Mouse (Mus musculus): ENCODE results near the gene Fut2.

The Fut2 gene

GRCm38 (mm10) chr7:45666161-45666560, at the start of gene Fut2:
Fut2 (minus strand) TSS chr7:45666394.
- no peak for DNase-seq (ENCODE audit: low spot score)

- peak; percentile 96 for DNase-seq (ENCODE audit: low spot score)
Observed at GRCm38 (mm10) chr7:45715090-45715708, 49.0 kb upstream of the Fut2 start, which contains the start of gene Rpl18. Rpl18 (plus strand) TSS chr7:45715457.

GRCm38 (mm10) chr7:45714630-45715089, 48.5 kb upstream of the Fut2 start:
- DNase-seq (ENCODE audit: low spot score): no peak

GRCm38 (mm10) chr7:45713881-45714520, 47.8 kb upstream of the Fut2 start:
- DNase-seq (ENCODE audit: low spot score): no peak

- no peak for DNase-seq (ENCODE audit: low spot score)
Observed at GRCm38 (mm10) chr7:45713396-45713795, 47.2 kb upstream of the Fut2 start.

- no peak for DNase-seq (ENCODE audit: low spot score)
Observed at GRCm38 (mm10) chr7:45712022-45712757, 46.0 kb upstream of the Fut2 start.

GRCm38 (mm10) chr7:45711316-45712021, 45.3 kb upstream of the Fut2 start:
- no peak for DNase-seq (ENCODE audit: low spot score)

- DNase-seq (ENCODE audit: low spot score): no peak
Observed at GRCm38 (mm10) chr7:45710477-45711191, 44.4 kb upstream of the Fut2 start.

GRCm38 (mm10) chr7:45709677-45710355, 43.6 kb upstream of the Fut2 start:
- no peak for DNase-seq (ENCODE audit: low spot score)

- DNase-seq (ENCODE audit: low spot score): no peak
Observed at GRCm38 (mm10) chr7:45709036-45709435, 42.8 kb upstream of the Fut2 start.

GRCm38 (mm10) chr7:45708221-45708761, 42.1 kb upstream of the Fut2 start:
- DNase-seq (ENCODE audit: low spot score): no peak

- peak; percentile 92 for DNase-seq (ENCODE audit: low spot score)
Observed at GRCm38 (mm10) chr7:45707375-45707967, 41.3 kb upstream of the Fut2 start.

GRCm38 (mm10) chr7:45706721-45707241, 40.6 kb upstream of the Fut2 start:
- DNase-seq (ENCODE audit: low spot score): peak; percentile 76

- DNase-seq (ENCODE audit: low spot score): peak; percentile 79
Observed at GRCm38 (mm10) chr7:45705873-45706281, 39.7 kb upstream of the Fut2 start.

- DNase-seq (ENCODE audit: low spot score): no peak
Observed at GRCm38 (mm10) chr7:45705443-45705864, 39.3 kb upstream of the Fut2 start.

- peak; percentile 98 for DNase-seq (ENCODE audit: low spot score)
Observed at GRCm38 (mm10) chr7:45704730-45705442, 38.7 kb upstream of the Fut2 start, which contains the start of gene Dbp. Dbp (plus strand) TSS chr7:45705088.

GRCm38 (mm10) chr7:45704046-45704559, 37.9 kb upstream of the Fut2 start:
- peak; percentile 84 for DNase-seq (ENCODE audit: low spot score)

GRCm38 (mm10) chr7:45703521-45704033, 37.4 kb upstream of the Fut2 start:
- no peak for DNase-seq (ENCODE audit: low spot score)
